8 mouse cellular contexts compared by ENCODE assay signal in genomic region chr1:180225500-180226220, GRCm38 (mm10). TPM values are rescaled to one million over a fixed set of nuclear protein-coding genes. Genes with fewer than 3 reads are reported as not detected.
A peak's percentile ranks its signal among the peaks of the same experiment; 100 is the strongest.
DNase-seq lines count a peak whose midpoint lies in the region; ATAC-seq lines count a peak whose summit lies in the region.

No protein-coding gene starts in this region.

- 14% methylated on average over 21 of the region's 21 CpGs for WGBS in forebrain, embryonic 14.5 days
- WGBS in hindbrain, embryonic 14.5 days: 16% methylated on average over 21 of the region's 21 CpGs
- WGBS in midbrain, embryonic 15.5 days: 16% methylated on average over 21 of the region's 21 CpGs
- WGBS in stomach, embryonic 16.5 days: 12% methylated on average over 21 of the region's 21 CpGs

- no peaks in the 10 kb centered on the region for H3K36me3 ChIP-seq in forebrain, embryonic 14.5 days (ENCODE audit: control insufficient read depth, insufficient read depth, low read length)
- peaks cover 4% of the 10 kb centered on the region for H3K36me3 ChIP-seq in hindbrain, embryonic 14.5 days (replicated peaks; ENCODE audit: control insufficient read depth, insufficient read depth)
- H3K36me3 ChIP-seq in midbrain, embryonic 15.5 days (replicated peaks): no peaks in the 10 kb centered on the region
- H3K36me3 ChIP-seq in stomach, embryonic 16.5 days (ENCODE audit: control insufficient read depth, insufficient read depth, low read length): no peaks in the 10 kb centered on the region

- H3K4me1 ChIP-seq in forebrain, embryonic 14.5 days (ENCODE audit: control insufficient read depth, insufficient read depth, low read length): no peaks in the 10 kb centered on the region; the same call in 1 of the 2 replicates
- peaks cover 14% of the 10 kb centered on the region for H3K4me1 ChIP-seq in hindbrain, embryonic 14.5 days (replicated peaks; ENCODE audit: control insufficient read depth, insufficient read depth, low read length)
- H3K4me1 ChIP-seq in midbrain, embryonic 15.5 days: peaks cover 13% of the 10 kb centered on the region
- H3K4me1 ChIP-seq in stomach, embryonic 16.5 days (ENCODE audit: control insufficient read depth, insufficient read depth, low read length): peaks cover 7% of the 10 kb centered on the region; the same call in 1 of the 2 replicates

- 0 out of 2 replicates have a peak, but pooled peaks cover 4% of the 10 kb centered on the region for H3K9me3 ChIP-seq in forebrain, embryonic 14.5 days (replicated peaks; ENCODE audit: control insufficient read depth, low read length)
- H3K9me3 ChIP-seq in hindbrain, embryonic 14.5 days (ENCODE audit: control insufficient read depth, low read length): no peaks in the 10 kb centered on the region
- H3K9me3 ChIP-seq in midbrain, embryonic 15.5 days: no peaks in the 10 kb centered on the region
- no peaks in the 10 kb centered on the region for H3K9me3 ChIP-seq in stomach, embryonic 16.5 days (replicated peaks; ENCODE audit: control insufficient read depth, low read length)

- H3K4me2 ChIP-seq in forebrain, embryonic 14.5 days (ENCODE audit: low read length): peak overlapping the region; percentile 74
- H3K4me2 ChIP-seq in hindbrain, embryonic 14.5 days (replicated peaks): peak overlapping the region; percentile 72
- peak overlapping the region; percentile 77 for H3K4me2 ChIP-seq in midbrain, embryonic 15.5 days
- peak overlapping the region; percentile 71 for H3K4me2 ChIP-seq in stomach, embryonic 16.5 days (ENCODE audit: low read depth, low read length)

- intact Hi-C loops in left cerebral cortex, postnatal 36 days (cut with DNase I): no loop called here

- H3K9ac ChIP-seq in forebrain, embryonic 14.5 days (ENCODE audit: low read length): peak overlapping the region; percentile 60
- peak overlapping the region; percentile 41 for H3K9ac ChIP-seq in hindbrain, embryonic 14.5 days
- H3K9ac ChIP-seq in midbrain, embryonic 15.5 days: peak overlapping the region; percentile 13; the same call in 1 of the 2 replicates
- H3K9ac ChIP-seq in stomach, embryonic 16.5 days (ENCODE audit: low read length): peak overlapping the region; percentile 65

- H3K4me3 ChIP-seq in forebrain, embryonic 14.5 days (ENCODE audit: low read depth, low read length): peak overlapping the region; percentile 41
- peak overlapping the region; percentile 30 for H3K4me3 ChIP-seq in hindbrain, embryonic 14.5 days (replicated peaks; ENCODE audit: low read length)
- peak overlapping the region; percentile 42 for H3K4me3 ChIP-seq in midbrain, embryonic 15.5 days
- peak overlapping the region; percentile 51 for H3K4me3 ChIP-seq in stomach, embryonic 16.5 days (replicated peaks; ENCODE audit: low read length)

- peak; percentile 59 for DNase-seq in T-cell, adult 2 months (ENCODE audit: low spot score)
- peak; percentile 61 for DNase-seq in cerebellum, adult 11 months
- peak; percentile 67 for DNase-seq in forebrain, embryonic 14.5 days (ENCODE audit: low spot score)
- DNase-seq in hindbrain, embryonic 14.5 days (ENCODE audit: low spot score): peak; percentile 68
- peak; percentile 89 for DNase-seq in liver
- DNase-seq in left cerebral cortex, postnatal 36 days (ENCODE audit: low spot score in 2 of 2): no peak

- H3K27ac ChIP-seq in forebrain, embryonic 14.5 days (ENCODE audit: low read depth, low read length): 0 out of 2 replicates have a peak overlapping the region, but pooled peaks have one; percentile 33
- H3K27ac ChIP-seq in hindbrain, embryonic 14.5 days: peak overlapping the region; percentile 47
- H3K27ac ChIP-seq in midbrain, embryonic 15.5 days: peak overlapping the region; percentile 43
- peak overlapping the region; percentile 46 for H3K27ac ChIP-seq in stomach, embryonic 16.5 days (ENCODE audit: low read length)

- peak; percentile 87 for ATAC-seq in forebrain, embryonic 14.5 days
- ATAC-seq in hindbrain, embryonic 14.5 days (ENCODE audit: low FRiP score): peak; percentile 83
- peak; percentile 89 for ATAC-seq in midbrain, embryonic 15.5 days (replicated peaks)
- peak; percentile 90 for ATAC-seq in stomach, embryonic 16.5 days (ENCODE audit: insufficient read depth, low FRiP score)

- H3K27me3 ChIP-seq in forebrain, embryonic 14.5 days (replicated peaks; ENCODE audit: control insufficient read depth, insufficient read depth, low read length): no peaks in the 10 kb centered on the region
- H3K27me3 ChIP-seq in hindbrain, embryonic 14.5 days (ENCODE audit: control insufficient read depth, insufficient read depth, low read length): no peaks in the 10 kb centered on the region
- no peaks in the 10 kb centered on the region; the same call in none of the 2 replicates for H3K27me3 ChIP-seq in midbrain, embryonic 15.5 days (replicated peaks)
- no peaks in the 10 kb centered on the region for H3K27me3 ChIP-seq in stomach, embryonic 16.5 days (ENCODE audit: control insufficient read depth, insufficient read depth, low read length)

RNA-seq across cellular contexts. Expression of gene Coq8a, which starts 26.3 kb away (rescaled TPM):
- 2.0 and 3.7 TPM in 2 replicates for polyA plus RNA-seq in forebrain, embryonic 14.5 days (2014; fragmentation: Nextera tagmentation; extraction: Ambion mirVana)
- 3.1 and 3.2 TPM in 2 replicates for polyA plus RNA-seq in hindbrain, embryonic 14.5 days (2014; fragmentation: Nextera tagmentation; extraction: Ambion mirVana)
- polyA plus RNA-seq in midbrain, embryonic 15.5 days (2015; fragmentation: Nextera tagmentation; extraction: Ambion mirVana): 2.7 and 3.9 TPM in 2 replicates
- 25.7 and 38.3 TPM in 2 replicates for polyA plus RNA-seq in stomach, embryonic 16.5 days (2015; fragmentation: Nextera tagmentation; extraction: Ambion mirVana)
- 10 to 100 TPM; 40.5 to 58.9 TPM for total RNA-seq in left cerebral cortex, postnatal 36 days (2021)

RNA-seq across cellular contexts. Expression of gene Psen2, which starts 37.6 kb away (rescaled TPM):
- polyA plus RNA-seq in forebrain, embryonic 14.5 days (2014; fragmentation: Nextera tagmentation; extraction: Ambion mirVana): 8.6 and 11.2 TPM in 2 replicates
- 16.0 and 16.5 TPM in 2 replicates for polyA plus RNA-seq in hindbrain, embryonic 14.5 days (2014; fragmentation: Nextera tagmentation; extraction: Ambion mirVana)
- 15.4 and 15.8 TPM in 2 replicates for polyA plus RNA-seq in midbrain, embryonic 15.5 days (2015; fragmentation: Nextera tagmentation; extraction: Ambion mirVana)
- 17.4 and 20.7 TPM in 2 replicates for polyA plus RNA-seq in stomach, embryonic 16.5 days (2015; fragmentation: Nextera tagmentation; extraction: Ambion mirVana)
- 10 to 100 TPM; 19.3 to 20.0 TPM for total RNA-seq in left cerebral cortex, postnatal 36 days (2021)

Comparison
In these comparisons a context has a peak if more than half of its experiments do, and no peak if none do; other contexts are left out.
1. DNase-seq: peak in T-cell, adult 2 months (single experiment), cerebellum, adult 11 months (single experiment), forebrain, embryonic 14.5 days (single experiment), hindbrain, embryonic 14.5 days (single experiment) and liver (single experiment); none in left cerebral cortex, postnatal 36 days (0 of 2).
2. H3K9ac ChIP-seq: peak in every context shown above with its lines; median percentile 65 in stomach, embryonic 16.5 days; 60 in forebrain, embryonic 14.5 days; 41 in hindbrain, embryonic 14.5 days; 13 in midbrain, embryonic 15.5 days.
3. Peak in every context shown above with its lines, with median percentiles within 50 percentile points of each other: ATAC-seq, H3K27ac ChIP-seq, H3K4me2 ChIP-seq and H3K4me3 ChIP-seq.